Mouse (Mus musculus) layer of hippocampus, postnatal 36 days (tissue): Measurements from ENCODE around the gene Cuta. TPM values are rescaled to one million over a fixed set of nuclear protein-coding genes. Genes with fewer than 3 reads are reported as not detected.

ENCODE experiments used
- DNase-seq, 2 experiments: peaks; one replicate each; pipeline ENCODE4 v3.0.0; 2022
- microRNA-seq, 2 experiments: library from miRNA; unstranded; fragments of <30 nt; microRNA quantifications; one replicate each; pipeline ENCODE4 v1.2.0; 2021
- total RNA-seq, 2 experiments: library from RNA; stranded (reverse); gene quantifications; 2 replicates each; pipeline ENCODE4 v1.2.3; 2021

Cuta gene
- total RNA-seq, 2 experiments from 2014 or later: 99.3 to 104 TPM

- DNase-seq: peak; percentile 80 to 83
Observed at GRCm38 (mm10) chr17:26886047-26886749, 53.2 kb downstream of the Cuta start.

GRCm38 (mm10) chr17:26884995-26885926, 54.1 kb downstream of the Cuta start:
- peak; percentile 62 to 66 for DNase-seq

Small RNA genes within 50 kb of the gene (microRNA-seq; reads per million reads assigned to microRNA genes)
- gene Gm27775: 0 reads per million in 2 experiments
- 15.9 to 19.1 reads per million in 2 experiments for gene Mir3083
- gene Mir6968: 0.60 to 2.5 reads per million in 2 experiments

Other genes starting within 250 kb of the Cuta start
- gene Crebrf, start 223.9 kb downstream of the Cuta start, total RNA-seq: 100 to 1,000 TPM; 113 to 114 TPM
- gene Bnip1, start 158.5 kb downstream of the Cuta start, total RNA-seq: 10 to 100 TPM; 32.7 to 35.5 TPM
- not detected for gene Nkx2-5, start 94.6 kb downstream of the Cuta start, total RNA-seq
- 1 to 10 TPM; 3.2 to 4.0 TPM for gene Kifc5b, start 22.5 kb downstream of the Cuta start, total RNA-seq
- gene Phf1, start 6.5 kb downstream of the Cuta start, total RNA-seq: 10 to 100 TPM; 28.8 to 30.0 TPM
- 100 to 1,000 TPM; 449 to 485 TPM for gene Syngap1, start 1.7 kb upstream of the Cuta start, total RNA-seq
- gene Zbtb9, start 33.6 kb upstream of the Cuta start, total RNA-seq: 10 to 100 TPM; 15.0 to 15.6 TPM
- gene Bak1, start 89.4 kb upstream of the Cuta start, total RNA-seq: 10 to 100 TPM; 13.0 to 13.7 TPM
- gene Itpr3, start 117.7 kb upstream of the Cuta start, total RNA-seq: 1 to 10 TPM; 1.6 to 1.7 TPM
- 100 to 1,000 TPM; 205 to 207 TPM for gene Uqcc2, start 194.3 kb upstream of the Cuta start, total RNA-seq
- under 1 TPM in 1 of 2 experiments, not detected in 1; 0.27 TPM for gene Ip6k3, start 228.2 kb upstream of the Cuta start, total RNA-seq